Mouse (Mus musculus) ES-E14 (cell line): Measurements from ENCODE around the gene Gm49321.

Source experiments
- CHD2 ChIP-seq: IDR thresholded peaks from 2 replicates; pipeline ENCODE4 v1.6.1; 2014; ENCODE audit warnings: mild to moderate bottlenecking, low read depth, low read length, inconsistent platforms
- MAFK ChIP-seq: IDR thresholded peaks from 2 replicates; pipeline ENCODE4 v1.6.1; 2014; ENCODE audit warnings: mild to moderate bottlenecking, low read depth, low read length, inconsistent platforms; ENCODE audit not compliant: insufficient read depth
- ZC3H11A ChIP-seq: IDR thresholded peaks from 2 replicates; pipeline ENCODE4 v1.6.1; 2012; ENCODE audit warnings: low read depth, mild to moderate bottlenecking, inconsistent platforms, low read length, borderline replicate concordance
- ZNF384 ChIP-seq: IDR thresholded peaks from 2 replicates; pipeline ENCODE4 v1.6.1; 2012; ENCODE audit warnings: low read depth, low read length, inconsistent platforms

GRCm38 (mm10) chr12:73930266-73930665 is 7.2 kb upstream of the Gm49321 start:
- TF ChIP-seq MAFK (no peak), CHD2 (no peak), ZC3H11A (no peak), ZNF384 (no peak)
